Mouse (Mus musculus) cerebellum, adult 2 months (tissue): ENCODE measurements around the gene Ccl6.

ENCODE experiments used
- CTCF ChIP-seq: fragments of 200-500 bp; IDR thresholded peaks from 2 replicates; pipeline ENCODE4 v1.5.1; 2011; ENCODE audit warnings: low read depth, mild to moderate bottlenecking, control low read depth, low read length, moderate library complexity, borderline replicate concordance; ENCODE audit not compliant: insufficient read depth
- POLR2A ChIP-seq: fragments of 200-500 bp; IDR thresholded peaks from 2 replicates; pipeline ENCODE4 v1.6.1; 2011; ENCODE audit warnings: low read length, control low read depth, borderline replicate concordance; ENCODE audit not compliant: insufficient read depth

GRCm38 (mm10) chr11:83634898-83635297, 42.0 kb upstream of the Ccl6 start:
- TF ChIP-seq CTCF (no peak), POLR2A (no peak)
